In genomic region chr2:6159735-6160134, GRCm38 (mm10) we compare ENCODE assay signal across 24 mouse cellular contexts. TPM values are rescaled to one million over a fixed set of nuclear protein-coding genes. Genes with fewer than 3 reads are reported as not detected.
DNase-seq lines count a peak whose midpoint lies in the region; ATAC-seq and TF ChIP-seq lines count a peak whose summit lies in the region.
"Had no signal": no experiment of that assay in that cellular context is flagged by ENCODE, and none has a peak within 500 bp of the region (broad histone marks: within the 10 kb centered on the region; RNA-seq: fewer than 3 reads in every experiment).

No protein-coding gene starts in this region.

- no peak for ATAC-seq in lung, embryonic 14.5 days (ENCODE audit: insufficient read depth)
- ATAC-seq in limb, embryonic 12.5 days (ENCODE audit: insufficient number of reproducible peaks, insufficient read depth, low FRiP score, low TSS enrichment, low read depth): no peak

- DNase-seq in lung, embryonic 14.5 days: peak; percentile 38
- DNase-seq in lung, postnatal 10 days: no peak
- peak; percentile 7 for DNase-seq in MN1 (ENCODE audit: low spot score)
- DNase-seq in thymus, postnatal 4 days: no peak
- no peak for DNase-seq in kidney, postnatal 14 days
- DNase-seq in frontal cortex, postnatal 14 days (ENCODE audit: low spot score in 2 of 2): no peak
- DNase-seq: adrenal gland, postnatal 36 days; cerebellum, adult 11 months; cerebellum, adult 9-11 months; gastrocnemius, adult 2 months; midbrain, embryonic 14.5 days; right cerebral cortex, postnatal 25 days; spleen, adult 18-20 months; thymus, postnatal 14 days had no signal

- H3K9me3 ChIP-seq in lung, embryonic 14.5 days (ENCODE audit: low read depth, low read length): no peaks in the 10 kb centered on the region
- H3K9me3 ChIP-seq in limb, embryonic 12.5 days: no peaks in the 10 kb centered on the region
- H3K9me3 ChIP-seq: embryonic facial prominence, embryonic 12.5 days; forebrain, embryonic 12.5 days; heart, embryonic 10.5 days; hindbrain, embryonic 15.5 days; kidney, embryonic 15.5 days; lung, embryonic 15.5 days; neural tube, embryonic 12.5 days had no signal

- no peak for TF ChIP-seq CTCF in lung, embryonic 14.5 days (IDR thresholded peaks at IDR 0.05; ENCODE audit: low read depth)

- no peak overlapping the region for H3K27ac ChIP-seq in lung, embryonic 14.5 days (ENCODE audit: low read depth)
- 0 out of 2 replicates have a peak overlapping the region, but pooled peaks have one; percentile 35 for H3K27ac ChIP-seq in limb, embryonic 12.5 days
- H3K27ac ChIP-seq: forebrain, embryonic 12.5 days; gastrocnemius, adult 2 months; heart, embryonic 10.5 days; hindbrain, embryonic 15.5 days; left cerebral cortex, adult 2 months; lung, embryonic 15.5 days; neural tube, embryonic 12.5 days had no signal

- 11% methylated on average over 2 of the region's 2 CpGs for WGBS in lung, embryonic 14.5 days
- WGBS in limb, embryonic 12.5 days: 37% methylated on average over 2 of the region's 2 CpGs

- H3K4me2 ChIP-seq in lung, embryonic 14.5 days: no peak overlapping the region
- H3K4me2 ChIP-seq in limb, embryonic 12.5 days: no peak overlapping the region
- H3K4me2 ChIP-seq: embryonic facial prominence, embryonic 12.5 days; forebrain, embryonic 12.5 days; hindbrain, embryonic 15.5 days; kidney, embryonic 15.5 days; lung, embryonic 15.5 days; neural tube, embryonic 12.5 days had no signal

- no peak overlapping the region for H3K4me3 ChIP-seq in lung, embryonic 14.5 days (ENCODE audit: low read depth, low read length)
- H3K4me3 ChIP-seq in limb, embryonic 12.5 days (replicated peaks): no peak overlapping the region
- H3K4me3 ChIP-seq: embryonic facial prominence, embryonic 12.5 days; erythroblast, embryonic 14.5 days; forebrain, embryonic 12.5 days; gastrocnemius, adult 2 months; heart, embryonic 10.5 days; hindbrain, embryonic 15.5 days; kidney, embryonic 15.5 days; left cerebral cortex, adult 2 months; lung, embryonic 15.5 days; neural tube, embryonic 12.5 days had no signal

- H3K36me3 ChIP-seq in lung, embryonic 14.5 days (ENCODE audit: insufficient read depth): no peaks in the 10 kb centered on the region
- H3K36me3 ChIP-seq in limb, embryonic 12.5 days: no peaks in the 10 kb centered on the region
- H3K36me3 ChIP-seq: embryonic facial prominence, embryonic 12.5 days; forebrain, embryonic 12.5 days; heart, embryonic 10.5 days; hindbrain, embryonic 15.5 days; kidney, embryonic 15.5 days; lung, embryonic 15.5 days; neural tube, embryonic 12.5 days had no signal

- no peaks in the 10 kb centered on the region; the same call in 1 of the 2 replicates for H3K4me1 ChIP-seq in lung, embryonic 14.5 days (ENCODE audit: insufficient read depth)
- H3K4me1 ChIP-seq in limb, embryonic 12.5 days (replicated peaks): peaks cover 21% of the 10 kb centered on the region
- H3K4me1 ChIP-seq: forebrain, embryonic 12.5 days; hindbrain, embryonic 15.5 days had no signal

- no peaks in the 10 kb centered on the region for H3K27me3 ChIP-seq in lung, embryonic 14.5 days (ENCODE audit: insufficient read depth, low read length)
- H3K27me3 ChIP-seq in limb, embryonic 12.5 days: no peaks in the 10 kb centered on the region
- H3K27me3 ChIP-seq: embryonic facial prominence, embryonic 12.5 days; forebrain, embryonic 12.5 days; hindbrain, embryonic 15.5 days; kidney, embryonic 15.5 days; lung, embryonic 15.5 days; neural tube, embryonic 12.5 days had no signal

- H3K9ac ChIP-seq in lung, embryonic 14.5 days: no peak overlapping the region
- no peak overlapping the region for H3K9ac ChIP-seq in limb, embryonic 12.5 days (replicated peaks)
- H3K9ac ChIP-seq: embryonic facial prominence, embryonic 12.5 days; forebrain, embryonic 12.5 days; hindbrain, embryonic 15.5 days; kidney, embryonic 15.5 days; lung, embryonic 15.5 days; neural tube, embryonic 12.5 days had no signal

RNA-seq across cellular contexts. Expression of gene Proser2, which starts 29.7 kb away (rescaled TPM):
- polyA plus RNA-seq in lung, embryonic 14.5 days (2014; fragmentation: Nextera tagmentation; extraction: Ambion mirVana): 4.9 and 5.9 TPM in 2 replicates
- 6.4 and 6.8 TPM in 2 replicates for polyA plus RNA-seq in limb, embryonic 12.5 days (2016; fragmentation: Nextera tagmentation; extraction: Ambion mirVana)

RNA-seq across cellular contexts. Expression of gene Echdc3, which starts 53.1 kb away (rescaled TPM):
- 6.1 and 8.1 TPM in 2 replicates for polyA plus RNA-seq in lung, embryonic 14.5 days (2014; fragmentation: Nextera tagmentation; extraction: Ambion mirVana)
- 4.1 and 4.3 TPM in 2 replicates for polyA plus RNA-seq in limb, embryonic 12.5 days (2016; fragmentation: Nextera tagmentation; extraction: Ambion mirVana)

Comparison
In these comparisons a context has a peak if more than half of its experiments do, and no peak if none do; other contexts are left out.
1. DNase-seq: peak in lung, embryonic 14.5 days (single experiment) and MN1 (single experiment); none in lung, postnatal 10 days (single experiment), thymus, postnatal 4 days (single experiment), kidney, postnatal 14 days (single experiment) and frontal cortex, postnatal 14 days (0 of 2).